Mouse (Mus musculus): ENCODE data around the gene P2ry10. TPM values are rescaled to one million over a fixed set of nuclear protein-coding genes. Genes with fewer than 3 reads are reported as not detected.

P2ry10 gene
- total and polyA plus RNA-seq, 3 experiments, result 8.3 to 42.2 (median 9.7) TPM

DNA sequence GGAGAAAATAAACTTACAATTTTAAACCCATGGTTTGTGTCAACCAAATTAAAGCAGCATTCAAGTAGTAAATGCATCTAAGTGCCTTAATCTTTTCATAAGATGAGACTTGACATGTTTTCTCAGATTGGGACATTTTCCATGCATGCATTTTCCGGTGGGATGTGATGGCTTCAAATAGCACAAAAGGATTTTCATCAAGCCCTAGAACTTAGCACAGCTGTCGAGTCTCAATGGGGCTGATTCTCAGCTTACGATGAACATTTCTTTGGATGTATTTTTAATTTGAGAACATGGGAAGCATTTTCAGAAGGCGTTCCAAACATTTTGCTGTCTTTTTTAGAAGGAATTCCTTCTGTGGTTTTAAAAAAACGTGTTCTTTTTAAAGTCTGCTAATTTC lies 61.7 kb downstream of the P2ry10 start:
- in situ Hi-C loops (cut with MboI; ENCODE audit: low pct_ligation_motif_present, low pct_unique_long_range_greater_than_20kb, low sequenced_read_pairs), result loop anchor here (25.0 kb wide), 3 partner anchors 138 to 338 kb away; no protein-coding TSS in a partner anchor
- Histone ChIP-seq H3K4me1 (ENCODE audit: control insufficient read depth in 1 of 2, insufficient read depth in 2 of 2) (no peaks in the 10 kb centered on the region), H3K36me3 (replicated peaks in 1 of 2; ENCODE audit: control insufficient read depth in 1 of 2, insufficient read depth in 1 of 2, low read length in 1 of 2) (no peaks in the 10 kb centered on the region), H3K4me2 (ENCODE audit: insufficient read depth, low read depth, poor library complexity, severe bottlenecking) (peak overlapping the region; percentile 61; the same call in 1 of the 2 replicates), H3K9ac (ENCODE audit: insufficient read depth, low read depth) (no peak overlapping the region), H3K79me2 (replicated peaks; ENCODE audit: control insufficient read depth, extremely low read depth, insufficient read depth, poor library complexity, severe bottlenecking) (no peaks in the 10 kb centered on the region), H3K27me3 (replicated peaks) (no peaks in the 10 kb centered on the region), H3K9me3 (replicated peaks; ENCODE audit: low read length) (no peaks in the 10 kb centered on the region), H3K4me3 (replicated peaks in 1 of 3; ENCODE audit: low read depth in 2 of 3, low read length in 2 of 3, poor library complexity in 1 of 3) (peak overlapping the region in 2 of 3 experiments; percentile 15 to 45), H3K27ac (ENCODE audit: insufficient read depth, low read depth) (no peak overlapping the region)
- DNase-seq (ENCODE audit: extremely low read depth), result no peak
- dilution Hi-C loops (cut with MboI; ENCODE audit: extremely low pct_ligation_motif_present, extremely low pct_unique_long_range_greater_than_20kb, low sequenced_read_pairs), result no loop called here
- TF ChIP-seq SIN3A (IDR thresholded peaks at IDR 0.05; ENCODE audit: low read length) (0 out of 2 replicates have a peak, but pooled peaks have one; percentile 9), PAX5 (IDR thresholded peaks at IDR 0.05; ENCODE audit: low read length) (no peak)

DNA sequence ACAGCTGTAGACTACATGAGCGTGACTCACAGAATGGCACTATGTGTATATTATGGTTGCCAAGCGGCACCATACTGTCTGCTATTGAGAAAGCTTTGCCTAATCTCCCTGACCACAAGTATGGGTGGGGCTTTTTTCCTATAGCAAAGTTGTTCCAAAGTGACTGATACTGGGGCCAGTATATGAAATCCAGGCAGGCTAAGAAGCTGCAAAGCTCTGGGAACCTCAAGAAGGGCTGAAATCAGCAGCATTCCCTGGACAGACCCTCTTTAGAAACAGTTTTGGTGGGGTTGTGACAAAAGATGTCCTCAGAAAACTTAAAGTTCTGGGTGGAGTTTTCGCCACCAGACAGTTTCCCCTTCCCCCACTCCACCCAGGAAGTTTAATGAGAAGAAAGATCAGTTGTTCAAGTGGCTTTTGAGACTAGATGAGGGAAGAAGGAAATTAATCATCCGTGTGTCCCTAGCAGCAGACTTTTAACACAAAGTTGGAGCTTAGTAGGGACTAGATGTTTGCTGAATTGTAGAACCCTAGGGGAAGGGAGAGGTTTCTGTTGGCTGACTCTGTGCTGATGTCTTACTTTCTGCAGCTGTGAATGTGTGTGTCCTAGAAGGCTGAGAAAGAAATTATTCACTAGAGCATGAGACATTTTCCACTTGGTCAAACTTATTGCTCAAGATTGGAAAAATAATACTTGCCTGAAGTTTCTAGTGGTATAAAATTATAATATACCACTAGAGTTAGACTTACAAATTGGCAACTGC lies 62.6 kb downstream of the P2ry10 start:
- dilution Hi-C loops (cut with MboI; ENCODE audit: extremely low pct_ligation_motif_present, extremely low pct_unique_long_range_greater_than_20kb, low sequenced_read_pairs), result no loop called here
- H3K36me3 ChIP-seq (replicated peaks in 1 of 2; ENCODE audit: control insufficient read depth in 1 of 2, insufficient read depth in 1 of 2, low read length in 1 of 2), result no peaks in the 10 kb centered on the region
- no peaks in the 10 kb centered on the region for H3K79me2 ChIP-seq (replicated peaks; ENCODE audit: control insufficient read depth, extremely low read depth, insufficient read depth, poor library complexity, severe bottlenecking)
- no peaks in the 10 kb centered on the region for H3K9me3 ChIP-seq (replicated peaks; ENCODE audit: low read length)
- no peaks in the 10 kb centered on the region for H3K27me3 ChIP-seq (replicated peaks)
- H3K4me1 ChIP-seq (ENCODE audit: control insufficient read depth in 1 of 2, insufficient read depth in 2 of 2), result no peaks in the 10 kb centered on the region
- peak; percentile 61 for DNase-seq (ENCODE audit: extremely low read depth)
- no peak overlapping the region for H3K27ac ChIP-seq (ENCODE audit: insufficient read depth, low read depth)
- TF ChIP-seq ZKSCAN1 (IDR thresholded peaks at IDR 0.05; ENCODE audit: borderline replicate concordance, low read depth, low read length) (peak; percentile 76), EP300 (IDR thresholded peaks at IDR 0.05; ENCODE audit: low read length) (0 out of 2 replicates have a peak, but pooled peaks have one; percentile 38), RAD21 (IDR thresholded peaks at IDR 0.05; ENCODE audit: low read depth, low read length) (no peak), CHD1 (IDR thresholded peaks at IDR 0.05; ENCODE audit: low read depth, low read length) (no peak), MAX (IDR thresholded peaks at IDR 0.05; ENCODE audit: low read length) (no peak), CHD2 (IDR thresholded peaks at IDR 0.05; ENCODE audit: low read length) (0 out of 2 replicates have a peak, but pooled peaks have one; percentile 28)
- H3K9ac ChIP-seq (ENCODE audit: insufficient read depth, low read depth), result peak overlapping the region; percentile 53
- in situ Hi-C loops (cut with MboI; ENCODE audit: low pct_ligation_motif_present, low pct_unique_long_range_greater_than_20kb, low sequenced_read_pairs), result loop anchor here (25.0 kb wide), 3 partner anchors 139 to 339 kb away; no protein-coding TSS in a partner anchor
- peak overlapping the region; percentile 55 for H3K4me2 ChIP-seq (ENCODE audit: insufficient read depth, low read depth, poor library complexity, severe bottlenecking)
- peak overlapping the region; percentile 19 to 45 (median 44) for H3K4me3 ChIP-seq (replicated peaks in 1 of 3; ENCODE audit: low read depth in 2 of 3, low read length in 2 of 3, poor library complexity in 1 of 3)

Other genes with a start within 250 kb of the P2ry10 start
- gene Rtl3, start 247.8 kb upstream of the P2ry10 start, total RNA-seq (2012; rRNA removed), result not detected in 2 replicates
- not detected in 2 replicates for gene Rtl3, start 247.8 kb upstream of the P2ry10 start, total RNA-seq (2014; rRNA removed)
- not detected in 2 replicates for gene Rtl3, start 247.8 kb upstream of the P2ry10 start, polyA plus RNA-seq (2012; ENCODE audit: insufficient read length, low read depth)
- gene Lpar4, start 167.9 kb upstream of the P2ry10 start, total RNA-seq (2012; rRNA removed), result 0.25 and 0.29 TPM in 2 replicates
- gene Lpar4, start 167.9 kb upstream of the P2ry10 start, total RNA-seq (2014; rRNA removed), result not detected in 2 replicates
- gene Lpar4, start 167.9 kb upstream of the P2ry10 start, polyA plus RNA-seq (2012; ENCODE audit: insufficient read length, low read depth), result not detected in 2 replicates
- 1.0 and 1.2 TPM in 2 replicates for gene P2ry10b, start 60.4 kb downstream of the P2ry10 start, total RNA-seq (2012; rRNA removed)
- gene P2ry10b, start 60.4 kb downstream of the P2ry10 start, total RNA-seq (2014; rRNA removed), result 2.7 and 4.3 TPM in 2 replicates
- 1.3 and 1.4 TPM in 2 replicates for gene P2ry10b, start 60.4 kb downstream of the P2ry10 start, polyA plus RNA-seq (2012; ENCODE audit: insufficient read length, low read depth)
- gene Gpr174, start 167.4 kb downstream of the P2ry10 start, total RNA-seq (2012; rRNA removed), result 8.5 and 13.3 TPM in 2 replicates
- gene Gpr174, start 167.4 kb downstream of the P2ry10 start, total RNA-seq (2014; rRNA removed), result 30.3 and 39.3 TPM in 2 replicates
- gene Gpr174, start 167.4 kb downstream of the P2ry10 start, polyA plus RNA-seq (2012; ENCODE audit: insufficient read length, low read depth), result 15.2 and 16.2 TPM in 2 replicates